Mouse (Mus musculus) hematopoietic stem cell, adult 5-6 weeks (primary cell): ENCODE results near the gene Krtap19-9b. TPM values are rescaled to one million over a fixed set of nuclear protein-coding genes. Genes with fewer than 3 reads are reported as not detected.

Experiments
- ATAC-seq, 2 experiments: fragments of 125-278 bp in 1 of 2; replicated peaks in 1 of 2; 2 replicates each; pipeline ENCODE4 v1.8.0; 2016 to 2017; ENCODE audit warnings: inconsistent platforms in 2 of 2, mild to moderate bottlenecking in 2 of 2, moderate number of reproducible peaks in 2 of 2, low read depth in 1 of 2, moderate TSS enrichment in 1 of 2; ENCODE audit not compliant: low FRiP score in 2 of 2, poor library complexity in 2 of 2, severe bottlenecking in 2 of 2, insufficient read depth in 1 of 2, low TSS enrichment in 1 of 2
- total RNA-seq: library from RNA; stranded (forward); fragments of 172-1452, 232-1000 nt; gene quantifications from 2 replicates; pipeline ENCODE4 v1.2.3, GENCODE M21; 2017

The Krtap19-9b gene
- total RNA-seq: not detected in 2 replicates

DNA sequence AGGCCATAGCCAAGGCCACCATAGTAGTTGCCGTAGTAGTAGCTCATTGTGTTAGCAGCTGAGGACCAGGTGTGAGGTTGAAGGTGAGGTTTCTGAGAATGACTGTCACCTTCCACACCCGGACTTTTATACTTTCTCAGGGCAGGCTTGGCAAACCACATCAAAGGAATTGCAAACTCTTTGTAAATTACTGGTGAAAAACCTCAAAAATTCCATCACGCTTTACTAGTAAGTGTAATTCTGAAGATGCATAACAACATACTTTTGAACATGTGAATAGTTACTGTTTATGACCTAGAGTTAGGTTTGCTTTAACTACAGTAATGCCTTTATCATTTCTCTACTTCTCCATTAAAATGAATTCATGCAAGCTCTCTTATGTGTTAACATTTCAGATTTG, at the start of gene Krtap19-9b:
Krtap19-9b (minus strand) TSS at position 101 of the 400 bp plus-strand sequence.
- ATAC-seq: no peak

DNA sequence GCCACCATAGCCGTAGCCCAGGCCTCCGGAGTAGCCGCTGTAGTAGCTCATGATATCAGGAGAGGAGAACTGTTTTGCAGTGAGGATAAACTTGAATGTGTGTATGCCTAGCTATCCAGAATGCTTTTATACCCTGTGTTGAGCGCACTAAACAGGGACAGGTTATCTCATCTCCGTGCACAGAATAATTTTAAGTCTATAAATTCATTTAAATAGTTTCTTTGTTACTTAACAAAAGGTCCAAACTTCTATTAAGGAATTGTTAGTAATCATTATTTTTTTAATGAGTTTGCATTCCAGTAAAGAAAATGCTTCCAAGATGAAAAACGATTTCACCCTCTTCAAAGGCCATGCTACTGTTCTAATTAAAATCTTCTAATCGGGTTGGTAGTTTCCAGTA, 30.7 kb upstream of the Krtap19-9b start, which contains the start of gene Krtap16-3:
Krtap16-3 (minus strand) TSS at position 101 of the 400 bp plus-strand sequence.
- ATAC-seq: no peak

DNA sequence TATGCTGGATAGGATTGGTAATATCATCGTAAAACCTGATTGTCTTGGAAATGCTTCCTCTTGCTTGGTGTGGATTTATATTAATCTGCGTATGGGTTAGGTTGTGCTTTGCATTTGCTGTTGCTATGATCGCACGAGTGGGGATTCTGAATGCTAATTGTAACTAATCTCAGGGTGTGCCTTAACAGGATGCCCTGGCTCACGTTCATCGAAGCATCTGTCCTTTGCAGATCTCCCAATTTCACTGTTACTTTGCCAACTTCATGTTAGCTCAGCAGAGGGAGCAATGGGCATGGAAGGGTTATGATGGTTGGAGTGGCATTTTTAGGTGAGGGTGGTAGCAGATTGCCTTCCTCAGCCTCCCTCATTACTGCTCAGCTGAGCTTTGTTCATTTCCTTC, 9.0 kb upstream of the Krtap19-9b start:
- ATAC-seq: no peak

DNA sequence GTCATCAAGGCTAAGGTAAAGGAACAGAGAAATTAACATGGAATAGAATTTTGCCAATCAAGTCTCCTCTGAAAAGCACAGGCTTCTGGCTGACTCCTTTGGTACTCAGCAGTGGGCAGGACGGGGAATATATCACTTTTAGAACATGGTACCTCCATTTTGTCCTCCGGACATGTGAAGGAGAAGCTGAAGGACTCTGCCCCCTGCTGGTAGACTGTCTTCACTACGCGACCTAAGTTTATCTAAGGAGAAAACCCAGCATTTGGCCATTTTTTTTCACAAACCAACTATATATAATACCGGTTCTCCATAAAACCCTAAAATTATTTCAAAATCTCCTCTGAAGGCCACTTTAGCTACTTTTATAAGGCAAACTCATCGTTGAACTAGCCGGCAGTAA, 6.2 kb upstream of the Krtap19-9b start:
- ATAC-seq: no peak

DNA sequence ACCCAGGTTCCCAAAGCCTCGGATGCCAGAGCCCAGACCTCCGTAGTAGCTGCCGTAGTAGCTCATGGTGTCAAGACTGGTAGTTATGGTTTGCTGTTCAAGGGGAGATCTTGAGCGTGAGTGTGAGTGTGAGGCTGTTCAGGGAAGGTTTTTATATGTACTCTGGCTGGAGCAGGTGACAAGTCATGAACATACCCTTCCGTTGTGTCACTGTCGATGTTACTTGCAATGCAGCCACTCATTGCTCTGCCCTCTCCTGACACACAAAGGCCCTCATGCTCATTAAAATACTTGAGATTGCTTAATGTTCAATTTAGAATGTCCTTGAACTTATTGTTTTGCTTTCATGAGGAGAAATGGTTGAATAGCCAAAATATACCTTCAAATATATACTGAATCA, 35.7 kb downstream of the Krtap19-9b start, which contains the start of gene Krtap19-5:
Krtap19-5 (minus strand) TSS at position 101 of the 400 bp plus-strand sequence.
- ATAC-seq: no peak

DNA sequence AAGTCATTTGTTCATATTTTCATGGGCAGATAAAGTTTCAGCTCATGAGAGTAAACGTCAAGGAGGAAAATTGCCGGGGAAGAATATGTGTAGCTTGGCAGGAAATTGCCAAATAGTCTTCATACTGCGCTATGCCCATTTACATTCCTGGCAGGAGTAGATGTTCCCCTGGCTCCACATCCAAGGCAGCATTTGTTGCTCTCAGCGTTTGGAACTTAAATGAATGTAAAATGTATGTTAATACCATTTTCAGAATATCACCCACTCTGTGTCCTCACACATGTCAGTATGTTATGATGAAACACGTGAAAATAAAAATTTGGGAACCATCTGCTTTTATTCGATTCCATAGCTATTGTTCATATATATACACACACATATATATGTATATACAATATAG, 45.2 kb downstream of the Krtap19-9b start:
- no peak for ATAC-seq

DNA sequence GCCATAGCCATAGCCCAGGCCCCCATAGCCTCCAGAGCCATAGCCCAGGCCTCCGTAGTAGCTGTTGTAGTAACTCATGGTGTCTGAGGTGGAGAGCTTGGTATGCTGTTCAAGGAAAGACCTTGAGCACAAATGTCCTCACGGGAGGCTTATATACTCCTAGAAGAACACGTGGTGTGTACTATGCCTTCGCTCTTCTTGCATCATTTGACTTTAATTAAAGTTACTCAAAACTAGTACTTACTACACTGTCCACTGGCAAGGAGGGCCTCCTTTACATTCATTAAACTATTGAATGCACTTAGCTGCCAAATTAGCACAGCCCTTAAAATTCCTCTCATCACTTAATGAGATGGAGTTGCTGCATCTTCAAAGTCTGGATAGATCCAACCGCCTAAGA, 47.1 kb downstream of the Krtap19-9b start, which contains the start of gene Krtap19-4:
Krtap19-4 (minus strand) TSS at position 101 of the 400 bp plus-strand sequence.
- ATAC-seq: no peak

Other genes with a start within 250 kb of the Krtap19-9b start
- gene 2310061N02Rik, start 224.3 kb downstream of the Krtap19-9b start, total RNA-seq: not detected in 2 replicates
- gene Krtap13-1, start 203.4 kb downstream of the Krtap19-9b start, total RNA-seq: not detected in 2 replicates
- gene Krtap13, start 180.6 kb downstream of the Krtap19-9b start, total RNA-seq: not detected in 2 replicates
- gene 2310034C09Rik, start 173.4 kb downstream of the Krtap19-9b start, total RNA-seq: not detected in 2 replicates
- gene 2310057N15Rik, start 158.1 kb downstream of the Krtap19-9b start, total RNA-seq: not detected in 2 replicates
- gene Gm5965, start 154.4 kb downstream of the Krtap19-9b start, total RNA-seq: not detected in 2 replicates
- gene Gm20741, start 120.0 kb downstream of the Krtap19-9b start, total RNA-seq: not detected in 2 replicates
- not detected in 2 replicates for gene Krtap15, start 112.0 kb downstream of the Krtap19-9b start, total RNA-seq
- not detected in 2 replicates for gene Krtap14, start 106.1 kb downstream of the Krtap19-9b start, total RNA-seq
- gene Krtap19-1, start 62.9 kb downstream of the Krtap19-9b start, total RNA-seq: not detected in 2 replicates
- gene Krtap19-2, start 58.0 kb downstream of the Krtap19-9b start, total RNA-seq: not detected in 2 replicates
- gene Krtap19-3, start 54.2 kb downstream of the Krtap19-9b start, total RNA-seq: not detected in 2 replicates
- not detected in 2 replicates for gene Krtap19-4, start 47.2 kb downstream of the Krtap19-9b start, total RNA-seq
- gene Krtap19-5, start 35.8 kb downstream of the Krtap19-9b start, total RNA-seq: not detected in 2 replicates
- gene Krtap16-3, start 30.6 kb upstream of the Krtap19-9b start, total RNA-seq: not detected in 2 replicates
- not detected in 2 replicates for gene Krtap22-2, start 78.5 kb upstream of the Krtap19-9b start, total RNA-seq
- gene Gm10229, start 83.0 kb upstream of the Krtap19-9b start, total RNA-seq: not detected in 2 replicates
- gene Krtap6-1, start 99.4 kb upstream of the Krtap19-9b start, total RNA-seq: not detected in 2 replicates
- not detected in 2 replicates for gene Gm10228, start 109.2 kb upstream of the Krtap19-9b start, total RNA-seq
- gene Krtap6-5, start 115.6 kb upstream of the Krtap19-9b start, total RNA-seq: not detected in 2 replicates
- gene 1110025L11Rik, start 131.7 kb upstream of the Krtap19-9b start, total RNA-seq: not detected in 2 replicates
- gene Krtap6-3, start 151.8 kb upstream of the Krtap19-9b start, total RNA-seq: not detected in 2 replicates
- not detected in 2 replicates for gene Gm6358, start 208.6 kb upstream of the Krtap19-9b start, total RNA-seq
- gene Gm10061, start 218.8 kb upstream of the Krtap19-9b start, total RNA-seq: not detected in 2 replicates
- gene Gm9789, start 225.7 kb upstream of the Krtap19-9b start, total RNA-seq: not detected in 2 replicates
- gene Gm7735, start 237.2 kb upstream of the Krtap19-9b start, total RNA-seq: not detected in 2 replicates
- gene 1110057P08Rik, start 242.5 kb upstream of the Krtap19-9b start, total RNA-seq: not detected in 2 replicates